In the genomic region with DNA sequence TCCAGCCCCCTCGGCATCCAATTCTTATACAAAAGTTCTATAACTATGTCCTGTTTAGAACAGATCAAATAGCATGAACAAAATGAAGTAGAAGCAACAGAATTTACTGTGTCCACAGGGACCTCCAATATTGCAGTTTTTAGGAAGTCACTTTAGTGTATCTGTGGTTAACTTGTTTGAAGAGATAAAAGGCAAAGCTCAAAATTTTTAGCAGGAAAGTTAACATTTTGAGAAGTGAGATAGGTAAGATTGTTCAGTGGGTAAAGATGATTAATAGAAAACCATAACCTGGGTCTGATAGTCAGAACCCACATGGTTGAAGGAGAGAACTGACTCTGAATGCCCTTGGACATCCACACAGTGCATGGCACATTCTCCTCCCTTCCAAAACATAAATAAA, we compare ENCODE assay signal across 16 mouse cellular contexts.
"Had no signal": no experiment of that assay in that cellular context is flagged by ENCODE, and none has a peak within 500 bp of the region (broad histone marks: within the 10 kb centered on the region; RNA-seq: fewer than 3 reads in every experiment).

No protein-coding gene starts in this region.

- H3K27me3 ChIP-seq: neural tube, embryonic 13.5 days; neural tube, embryonic 15.5 days; stomach, embryonic 15.5 days had no signal

- DNase-seq: retina, postnatal 1 day; right cerebral cortex, adult 18-20 months; right cerebral cortex, postnatal 14 days; right cerebral cortex, postnatal 25 days; right cerebral cortex, postnatal 4 days; spleen, adult 18-20 months; thymus, adult 18-20 months; thymus, adult 2 months; thymus, postnatal 14 days; thymus, postnatal 25 days; thymus, postnatal 36 days; thymus, postnatal 4 days had no signal

- H3K36me3 ChIP-seq: neural tube, embryonic 13.5 days; neural tube, embryonic 15.5 days; stomach, embryonic 15.5 days had no signal

- H3K4me3 ChIP-seq: neural tube, embryonic 13.5 days; neural tube, embryonic 15.5 days; stomach, embryonic 15.5 days had no signal

- H3K4me1 ChIP-seq: neural tube, embryonic 13.5 days; neural tube, embryonic 15.5 days; stomach, embryonic 15.5 days had no signal

- H3K9me3 ChIP-seq: neural tube, embryonic 13.5 days; neural tube, embryonic 15.5 days; stomach, embryonic 15.5 days had no signal

- H3K27ac ChIP-seq: neural tube, embryonic 13.5 days; neural tube, embryonic 15.5 days; stomach, embryonic 15.5 days; stomach, postnatal 0 days had no signal

- H3K4me2 ChIP-seq: neural tube, embryonic 13.5 days; neural tube, embryonic 15.5 days; stomach, embryonic 15.5 days had no signal

- H3K9ac ChIP-seq: neural tube, embryonic 13.5 days; neural tube, embryonic 15.5 days; stomach, embryonic 15.5 days had no signal
